Mouse (Mus musculus) cerebellum, postnatal 14 days (tissue): Measurements from ENCODE around the gene Sspo.

Experiments used
- DNase-seq, 2 experiments: peaks; one replicate each; pipeline ENCODE4 v3.0.0; 2021; ENCODE audit warnings: mixed read lengths in 2 of 2

Sspo gene

GRCm38 (mm10) chr6:48542631-48543030, 94.6 kb downstream of the Sspo start:
- DNase-seq: no peak

GRCm38 (mm10) chr6:48545251-48545650, 97.2 kb downstream of the Sspo start:
- no peak for DNase-seq

GRCm38 (mm10) chr6:48546271-48546670, 98.2 kb downstream of the Sspo start:
- DNase-seq: peak; percentile 50 to 77

GRCm38 (mm10) chr6:48546858-48547257, 98.8 kb downstream of the Sspo start:
- DNase-seq: no peak

GRCm38 (mm10) chr6:48548314-48548713, 100.3 kb downstream of the Sspo start:
- DNase-seq: no peak
